Mouse (Mus musculus) heart, postnatal 14 days (tissue): ENCODE measurements at regions not wholly inside any gene's neighbourhood (a gene's known extent, or its start where the extent isn't known, plus 50 kb on each side); places are given as distances from the start of the nearest gene placed in this dataset.

ENCODE experiments used
- DNase-seq, 2 experiments: peaks; one replicate each; pipeline ENCODE4 v3.0.0; 2021 to 2022
- intact Hi-C: fragments of 180-260 bp; cut with DNase I; formaldehyde crosslinking; loops from one replicate; pipeline ENCODE4 v1.15.1; 2025

DNA sequence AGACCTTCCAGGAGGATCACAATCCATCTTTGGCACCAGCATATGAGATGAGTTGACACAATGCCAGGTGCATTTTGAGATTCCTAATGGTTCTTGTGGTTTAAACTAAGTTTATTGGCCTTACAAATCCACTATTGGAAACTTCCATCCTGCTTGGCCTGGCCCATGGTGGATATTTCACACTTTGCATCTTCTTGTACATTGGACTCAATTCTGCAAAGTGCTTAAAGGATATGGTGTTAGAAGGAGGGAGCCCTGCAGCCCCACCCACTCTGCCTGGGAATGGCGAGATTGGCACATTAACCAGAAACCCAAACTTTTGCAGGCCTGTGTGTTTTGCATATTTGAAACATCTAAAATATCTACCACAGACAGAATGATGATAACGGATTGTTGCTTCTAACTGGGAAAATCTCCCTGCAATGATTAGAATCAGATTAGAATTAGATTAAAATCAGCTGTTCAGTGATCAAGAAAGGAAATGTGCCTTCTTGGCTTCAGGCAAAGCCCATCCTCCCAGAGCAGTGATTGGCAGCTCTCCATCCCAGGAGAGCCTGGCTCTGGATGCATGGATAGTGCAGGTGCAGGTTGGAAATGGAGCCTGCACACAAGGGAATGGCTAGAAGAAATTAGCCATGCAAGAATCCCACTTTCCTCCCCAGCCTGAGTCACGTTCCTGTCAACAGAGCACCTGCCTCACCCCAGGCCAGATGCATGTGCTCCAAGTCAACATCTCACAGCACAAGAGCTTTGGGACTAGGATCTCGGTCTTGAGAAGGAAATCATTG, 162.3 kb downstream of the Atp6ap1l start:
- no peak for DNase-seq

GRCm38 (mm10) chr13:90739797-90740196, 165.4 kb downstream of the Atp6ap1l start:
- no peak for DNase-seq
- intact Hi-C loops: no loop called here

More for the DNA sequence above, 162.3 kb downstream of the Atp6ap1l start:
- intact Hi-C loops: no loop called here

DNA sequence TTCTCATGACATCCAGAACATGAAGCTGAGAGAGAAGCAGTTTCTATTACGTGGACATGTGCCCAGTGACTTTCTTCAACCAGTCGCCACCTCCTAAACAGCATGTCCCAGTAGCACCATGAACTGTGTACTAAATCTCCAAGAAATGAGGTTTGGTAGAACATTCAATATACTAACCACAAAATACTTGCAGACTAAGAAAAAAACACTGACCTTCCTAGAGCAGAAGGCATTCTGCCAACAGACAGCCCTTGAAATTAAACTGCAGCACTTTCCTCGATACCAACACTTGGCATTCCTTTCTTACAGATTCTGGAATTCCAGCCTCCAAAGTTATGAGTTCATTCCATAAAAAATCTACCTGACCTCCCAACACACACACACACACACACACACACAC, 166.6 kb downstream of the Atp6ap1l start:
- DNase-seq: no peak
- intact Hi-C loops: no loop called here

GRCm38 (mm10) chr13:90733265-90733664, 171.9 kb downstream of the Atp6ap1l start:
- intact Hi-C loops: no loop called here
- DNase-seq: no peak

DNA sequence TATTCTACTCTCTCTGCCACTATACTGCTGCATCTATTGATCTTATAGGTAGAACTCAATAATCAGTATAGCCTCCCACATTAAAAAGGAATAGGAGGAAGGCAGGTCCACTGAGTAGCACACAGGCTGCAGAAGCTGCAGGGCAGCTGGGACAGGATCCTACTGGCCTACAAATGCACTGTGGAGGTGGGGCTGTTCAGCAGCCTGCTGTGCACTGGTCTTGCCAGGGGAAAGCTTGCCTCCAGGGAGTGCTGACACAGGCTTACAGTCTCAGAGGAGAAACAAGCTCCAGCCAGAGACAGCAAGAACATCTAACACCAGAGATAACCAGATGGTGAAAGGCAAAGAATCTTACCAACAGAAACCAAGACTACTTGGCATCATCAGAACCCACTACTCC, 176.1 kb downstream of the Atp6ap1l start:
- intact Hi-C loops: no loop called here
- peak; percentile 27 to 31 for DNase-seq

- DNase-seq: no peak
- intact Hi-C loops: no loop called here
These were observed 177.3 kb downstream of the Atp6ap1l start for GRCm38 (mm10) chr13:90727816-90728215.

DNA sequence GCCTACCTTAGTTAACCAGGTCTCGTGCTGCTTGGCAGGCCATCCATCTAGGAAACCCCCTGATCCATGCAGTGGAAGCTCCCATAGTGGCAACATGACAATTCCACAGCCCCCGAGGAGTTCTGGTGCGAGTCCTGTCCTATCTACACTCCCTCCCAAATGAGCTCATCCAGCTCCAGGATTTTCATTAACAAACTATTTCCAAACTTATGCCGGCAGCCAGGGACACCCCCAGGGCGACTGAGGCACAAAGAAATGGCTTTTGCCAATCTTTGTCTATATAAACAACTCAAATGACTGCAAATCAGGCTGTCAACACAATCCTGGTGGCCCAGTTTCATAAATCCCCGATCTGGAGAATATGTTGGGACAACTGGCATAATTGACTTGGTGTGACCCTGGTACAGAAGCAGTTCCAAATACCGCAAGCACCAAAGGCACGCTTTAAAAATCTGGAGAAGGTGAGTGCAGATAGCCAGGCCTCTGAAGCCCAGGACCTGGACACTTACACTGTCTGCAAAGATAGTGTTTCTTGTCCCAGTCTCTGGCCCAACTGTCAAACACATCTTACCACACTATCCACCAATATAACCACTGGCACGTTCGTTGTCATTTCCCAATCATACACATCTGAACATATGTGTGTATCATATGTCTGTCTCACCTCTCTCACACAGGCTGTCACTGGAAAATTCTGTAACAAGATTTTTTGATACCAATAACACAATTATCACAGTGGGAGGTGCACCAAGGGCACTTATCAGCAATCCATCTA, 179.9 kb downstream of the Atp6ap1l start:
- peak in 1 of 2 experiments; percentile 3 for DNase-seq
- intact Hi-C loops: no loop called here

GRCm38 (mm10) chr13:90724598-90724997, 180.6 kb downstream of the Atp6ap1l start:
- DNase-seq: no peak
- intact Hi-C loops: no loop called here

DNA sequence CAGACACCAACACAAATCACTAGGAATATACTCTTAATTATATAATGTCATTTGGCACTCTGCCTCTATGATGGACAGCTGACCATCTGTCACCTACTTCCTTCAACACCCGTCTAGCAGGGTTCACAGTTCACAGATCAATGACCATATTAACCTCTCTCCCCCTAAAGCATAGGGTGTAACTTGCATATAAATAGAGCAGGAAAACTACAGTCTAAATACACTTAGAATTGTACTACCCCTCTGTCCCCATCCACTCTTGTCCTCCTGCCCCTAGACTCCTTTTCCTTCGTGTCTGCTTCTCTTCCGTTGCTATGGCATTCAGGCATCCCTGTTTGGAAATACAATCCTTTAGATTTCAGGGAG, 181.6 kb downstream of the Atp6ap1l start:
- intact Hi-C loops: no loop called here
- no peak for DNase-seq

DNA sequence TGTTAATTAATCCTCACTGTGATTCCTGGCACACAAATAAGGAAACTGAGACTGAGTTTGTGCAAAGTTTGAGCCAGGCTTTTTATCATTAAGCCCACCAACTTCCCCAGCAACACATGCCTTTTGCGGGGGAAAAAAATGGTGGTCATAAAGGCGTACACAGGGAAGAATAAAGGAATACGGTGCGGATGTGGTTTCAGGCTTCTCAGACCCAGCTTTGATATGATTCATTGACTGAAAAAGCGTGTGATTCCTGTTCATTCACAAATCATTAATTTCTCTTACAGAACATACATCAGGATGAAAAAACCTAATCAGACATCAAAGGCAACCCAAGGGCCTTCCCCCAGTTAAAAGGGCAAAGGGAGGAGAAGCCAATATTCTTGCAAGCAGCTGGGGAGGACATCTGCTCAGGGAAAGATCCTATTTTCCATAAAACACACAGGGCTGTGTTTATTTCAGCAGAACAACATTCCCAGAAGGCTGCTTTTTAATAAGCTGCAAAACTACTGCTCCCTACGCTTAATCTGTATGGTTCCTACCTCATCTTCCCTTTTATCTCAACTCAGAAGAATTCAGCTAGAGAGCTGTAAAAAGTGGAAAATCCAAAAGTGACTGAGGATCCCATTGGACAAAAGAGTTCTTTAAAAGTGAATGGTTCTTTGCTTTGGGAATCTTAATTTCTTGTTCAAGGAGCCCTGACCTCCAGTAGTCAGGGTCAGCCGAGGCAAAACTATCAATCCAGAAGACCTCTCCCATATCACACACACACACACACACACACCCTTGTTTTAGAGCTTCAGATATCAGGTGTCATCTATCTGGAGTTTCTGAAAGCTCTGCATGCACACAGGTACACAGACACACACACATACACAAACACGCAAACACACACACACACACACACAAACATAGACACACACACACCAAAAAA, 182.3 kb downstream of the Atp6ap1l start:
- intact Hi-C loops: no loop called here
- DNase-seq: no peak

DNA sequence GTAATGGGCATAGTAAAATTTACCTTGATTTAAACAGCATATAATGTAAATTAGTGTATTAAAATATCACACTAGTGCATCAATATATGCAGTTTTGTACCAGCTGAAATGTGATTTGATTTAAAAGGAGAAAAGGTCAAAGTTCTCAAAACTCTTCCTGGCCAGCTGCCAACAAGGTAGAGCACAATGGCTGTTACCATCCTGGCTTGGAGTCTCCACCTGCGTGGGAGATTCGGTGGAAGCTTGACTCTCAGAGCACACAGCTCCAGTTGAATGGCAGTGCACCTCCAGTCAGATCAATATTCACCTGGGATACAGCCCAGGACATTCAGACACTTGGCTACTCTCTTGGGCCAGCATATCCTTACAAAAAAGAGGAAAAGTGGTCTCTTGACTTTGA, 220.8 kb downstream of the Atp6ap1l start:
- no peak for DNase-seq
- intact Hi-C loops: no loop called here

DNA sequence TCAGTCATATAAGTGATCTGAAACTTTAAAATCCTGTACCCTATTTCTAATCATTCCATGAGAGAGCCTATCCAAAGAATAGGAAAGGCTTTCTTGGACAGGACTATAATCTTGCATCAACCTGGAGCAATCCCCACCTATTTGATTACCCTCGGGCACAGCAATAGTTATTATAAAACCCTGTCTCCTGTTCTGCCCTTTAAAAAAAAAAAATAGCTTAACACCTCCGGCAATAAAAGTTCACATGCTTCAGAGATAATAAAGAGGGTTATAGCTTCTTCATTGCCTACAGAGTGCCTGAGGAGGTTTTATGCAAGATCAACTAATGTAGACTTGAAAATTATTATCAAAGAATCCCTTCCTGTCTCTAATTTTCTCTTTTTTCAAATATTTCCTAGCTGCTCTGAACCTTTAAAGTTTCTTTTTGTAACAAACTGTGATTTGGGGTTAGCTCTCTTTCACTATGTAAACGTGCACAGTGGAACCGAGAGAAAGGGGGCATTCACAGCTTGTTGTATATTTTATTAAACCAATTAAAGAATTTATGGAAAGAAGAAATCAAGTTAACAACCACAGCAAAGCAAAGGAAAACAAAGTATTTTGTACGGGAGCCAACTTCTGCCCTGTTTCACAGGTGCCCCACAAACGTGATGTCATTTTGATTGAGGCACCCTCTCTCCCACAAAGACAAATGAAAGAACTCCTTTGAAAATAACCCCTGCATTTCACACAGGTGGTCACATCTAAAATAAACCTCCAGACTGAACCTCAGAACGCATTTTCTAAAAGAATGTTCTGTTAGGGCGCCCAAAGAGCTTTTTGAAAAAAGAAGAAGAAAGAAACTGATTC, 225.8 kb downstream of the Atp6ap1l start:
- DNase-seq: no peak
- intact Hi-C loops: no loop called here

DNA sequence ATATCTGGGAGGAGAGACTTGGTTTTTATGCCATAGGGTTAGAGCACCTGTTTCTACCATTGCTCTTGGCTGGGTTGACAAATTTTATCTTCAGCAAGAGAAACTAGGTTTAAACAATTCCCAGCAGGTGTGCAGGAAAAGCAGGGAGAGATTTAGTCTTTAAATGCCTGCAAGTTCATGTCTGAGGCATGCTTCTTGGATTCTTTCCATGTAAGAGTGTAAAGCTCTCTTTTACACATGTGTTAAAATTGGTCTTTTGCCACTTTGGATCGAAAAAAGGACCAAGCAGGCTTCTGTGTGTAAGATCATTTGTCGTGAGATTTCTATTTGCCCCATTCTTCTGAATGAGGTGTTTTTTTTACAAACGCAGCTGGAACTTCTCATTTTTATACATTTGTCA, 231.3 kb downstream of the Atp6ap1l start:
- intact Hi-C loops: no loop called here

GRCm38 (mm10) chr13:90673079-90673478, 232.1 kb downstream of the Atp6ap1l start:
- intact Hi-C loops: no loop called here
- DNase-seq: no peak

More for the DNA sequence above, 231.3 kb downstream of the Atp6ap1l start:
- DNase-seq: no peak

- intact Hi-C loops: no loop called here
- DNase-seq: no peak
These were observed 243.5 kb downstream of the Atp6ap1l start for GRCm38 (mm10) chr13:90661567-90662141.

- intact Hi-C loops: no loop called here
- no peak for DNase-seq
These were observed 244.2 kb downstream of the Atp6ap1l start for GRCm38 (mm10) chr13:90660950-90661349.

GRCm38 (mm10) chr13:90659087-90659486, 246.1 kb downstream of the Atp6ap1l start:
- intact Hi-C loops: no loop called here
- no peak for DNase-seq

DNA sequence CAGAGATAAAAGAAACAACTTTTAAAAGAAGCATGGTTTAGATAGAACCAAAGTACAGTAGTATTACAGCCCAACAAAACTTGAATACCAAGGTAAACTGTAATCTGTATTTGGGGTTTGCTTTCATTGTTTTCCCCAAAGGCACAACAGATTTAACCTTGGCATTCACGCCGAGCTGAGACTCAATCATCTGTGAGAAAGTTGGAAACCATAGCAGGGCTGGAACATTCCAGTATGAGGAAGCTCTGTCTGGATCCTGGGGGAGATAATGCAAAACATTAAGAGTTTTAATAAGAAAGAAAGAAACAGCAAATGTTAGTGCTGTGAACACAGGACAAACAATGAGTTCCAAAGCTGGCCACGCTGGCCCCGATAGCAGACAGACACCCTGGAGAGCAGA, 258.8 kb downstream of the Atp6ap1l start:
- intact Hi-C loops: no loop called here
- DNase-seq: no peak

- no peak for DNase-seq
- intact Hi-C loops: no loop called here
These were observed 260.9 kb downstream of the Atp6ap1l start for GRCm38 (mm10) chr13:90644216-90644615.
